Mouse (Mus musculus) heart, embryonic 11.5 days (tissue): ENCODE measurements around the gene Wdr1. TPM values are rescaled to one million over a fixed set of nuclear protein-coding genes. Genes with fewer than 3 reads are reported as not detected.
A peak's percentile ranks its signal among the peaks of the same experiment; 100 is the strongest.

Experiments
- ATAC-seq: fragments of 200-750 bp; cut with Nextera tagmentation; replicated peaks from 2 replicates; pipeline ENCODE4 v1.8.0; 2017; ENCODE audit warnings: moderate library complexity; ENCODE audit not compliant: insufficient number of reproducible peaks, low FRiP score, low TSS enrichment
- H3K27ac ChIP-seq: fragments of 300-500 bp; sonication (generic); 2 replicates; pipeline ENCODE4 v1.5.1; 2014; ENCODE audit warnings: mild to moderate bottlenecking, low read depth, low read length
- H3K27me3 ChIP-seq: fragments of 300-500 bp; sonication (generic); 2 replicates; pipeline ENCODE4 v1.6.1; 2014; ENCODE audit warnings: mild to moderate bottlenecking, low read length, mixed read lengths; ENCODE audit not compliant: control insufficient read depth, insufficient read depth
- H3K36me3 ChIP-seq: fragments of 300-500 bp; sonication (generic); 2 replicates; pipeline ENCODE4 v1.6.1; 2014; ENCODE audit warnings: mild to moderate bottlenecking, low read length, moderate library complexity, mixed read lengths; ENCODE audit not compliant: control insufficient read depth, insufficient read depth
- H3K4me1 ChIP-seq: fragments of 300-500 bp; sonication (generic); 2 replicates; pipeline ENCODE4 v1.6.1; 2014; ENCODE audit warnings: low read length; ENCODE audit not compliant: control insufficient read depth, insufficient read depth
- H3K4me2 ChIP-seq: fragments of 300-500 bp; sonication (generic); 2 replicates; pipeline ENCODE4 v1.6.1; 2014; ENCODE audit warnings: mild to moderate bottlenecking, moderate library complexity
- H3K4me3 ChIP-seq: fragments of 300-500 bp; sonication (generic); 2 replicates; pipeline ENCODE4 v1.5.1; 2014; ENCODE audit warnings: low read depth, low read length
- H3K9ac ChIP-seq: fragments of 300-500 bp; sonication (generic); 2 replicates; pipeline ENCODE4 v1.6.1; 2014; ENCODE audit warnings: mild to moderate bottlenecking, low read depth, low read length, moderate library complexity
- H3K9me3 ChIP-seq: fragments of 300-500 bp; sonication (generic); replicated peaks from 2 replicates; pipeline ENCODE4 v1.6.1; 2016; ENCODE audit warnings: low read length; ENCODE audit not compliant: control insufficient read depth
- WGBS: fragments of 180-500 bp; shearing (Covaris S2); extraction: QIAGEN DNeasy Blood & Tissue Kit; methylation state at CpG from one replicate; pipeline ENCODE4 v1.1.7; 2014; ENCODE audit not compliant: insufficient replicate concordance; 5-methylcytosine and 5-hydroxymethylcytosine counted together
- polyA plus RNA-seq: library from polyadenylated mRNA; unstranded; fragments of >200 nt; fragmentation: Nextera tagmentation; extraction: Ambion mirVana; gene quantifications from 2 replicates; pipeline ENCODE4 v1.2.1, GENCODE M21; 2014

Wdr1 gene
- polyA plus RNA-seq, 1 experiment from 2014 or later, result 244 TPM

DNA sequence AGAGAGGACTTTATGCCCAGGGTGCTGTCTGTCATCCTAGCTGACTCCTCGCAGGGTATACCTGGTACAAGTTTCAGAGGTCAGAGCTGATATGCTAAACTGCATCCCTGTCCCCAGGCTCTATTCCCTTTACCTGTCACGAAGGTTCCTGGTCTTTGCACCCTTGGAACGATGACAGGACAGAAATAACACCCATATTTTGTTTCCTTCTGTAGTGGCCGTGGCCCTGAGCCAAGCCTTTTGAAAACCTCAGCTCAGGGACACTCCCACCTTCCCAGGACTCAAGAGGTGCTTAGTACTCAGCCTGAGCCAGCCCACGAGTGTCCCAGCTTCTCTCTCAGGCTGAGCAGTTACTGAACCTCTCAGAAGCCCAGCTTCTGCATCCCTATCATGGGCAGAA, 64.5 kb downstream of the Wdr1 start:
- no peaks in the 10 kb centered on the region for H3K27me3 ChIP-seq
- WGBS, result 57% methylated on average over 5 of the region's 5 CpGs
- H3K9ac ChIP-seq, result no peak overlapping the region
- H3K4me2 ChIP-seq, result no peak overlapping the region
- H3K4me1 ChIP-seq, result no peaks in the 10 kb centered on the region
- no peak overlapping the region for H3K4me3 ChIP-seq
- H3K36me3 ChIP-seq, result no peaks in the 10 kb centered on the region
- H3K27ac ChIP-seq, result no peak overlapping the region
- no peaks in the 10 kb centered on the region for H3K9me3 ChIP-seq
- ATAC-seq, result no peak

DNA sequence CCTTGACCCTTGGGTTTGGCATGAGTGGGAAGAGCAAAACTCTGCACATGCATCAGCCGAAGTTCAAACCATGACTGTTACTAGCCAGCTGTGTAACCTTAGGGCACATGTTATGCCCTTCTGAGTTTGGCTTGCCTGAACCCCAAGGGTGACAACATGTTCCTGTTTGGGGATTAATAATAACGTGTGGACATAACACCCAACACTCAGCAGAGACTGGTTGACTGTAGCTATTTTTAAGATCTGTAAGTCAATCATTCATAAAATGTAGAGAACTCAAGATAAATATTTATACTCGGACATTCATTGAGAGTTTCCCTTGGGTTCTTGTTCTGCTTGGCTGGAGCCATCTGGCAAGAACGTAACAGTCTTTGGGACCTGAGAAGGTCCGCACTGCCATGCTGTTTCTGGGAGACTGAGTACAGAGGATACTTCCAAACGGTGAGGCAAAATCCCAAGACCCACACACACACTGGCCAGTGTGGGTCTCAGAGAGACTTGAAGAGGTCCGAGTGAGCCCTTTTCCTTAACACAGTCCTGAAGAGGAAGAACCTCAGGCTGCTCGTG, 66.4 kb downstream of the Wdr1 start:
- Histone ChIP-seq H3K9ac (no peak overlapping the region), H3K9me3 (no peaks in the 10 kb centered on the region), H3K36me3 (no peaks in the 10 kb centered on the region), H3K4me3 (no peak overlapping the region), H3K4me1 (no peaks in the 10 kb centered on the region), H3K27ac (no peak overlapping the region), H3K27me3 (0 out of 2 replicates have a peak, but pooled peaks cover 4% of the 10 kb centered on the region), H3K4me2 (no peak overlapping the region)
- no peak for ATAC-seq
- WGBS, result 74% methylated on average over 8 of the region's 8 CpGs

- H3K36me3 ChIP-seq, result no peaks in the 10 kb centered on the region
- no peak overlapping the region for H3K27ac ChIP-seq
- no peak overlapping the region for H3K4me2 ChIP-seq
- H3K4me3 ChIP-seq, result no peak overlapping the region
- no peak overlapping the region for H3K9ac ChIP-seq
- H3K27me3 ChIP-seq, result 0 out of 2 replicates have a peak, but pooled peaks cover 4% of the 10 kb centered on the region
- WGBS, result 88% methylated on average over 6 of the region's 6 CpGs
- peaks cover 5% of the 10 kb centered on the region for H3K4me1 ChIP-seq
- no peak for ATAC-seq
- H3K9me3 ChIP-seq, result no peaks in the 10 kb centered on the region
These were observed 69.1 kb downstream of the Wdr1 start for GRCm38 (mm10) chr5:38493890-38494289.

DNA sequence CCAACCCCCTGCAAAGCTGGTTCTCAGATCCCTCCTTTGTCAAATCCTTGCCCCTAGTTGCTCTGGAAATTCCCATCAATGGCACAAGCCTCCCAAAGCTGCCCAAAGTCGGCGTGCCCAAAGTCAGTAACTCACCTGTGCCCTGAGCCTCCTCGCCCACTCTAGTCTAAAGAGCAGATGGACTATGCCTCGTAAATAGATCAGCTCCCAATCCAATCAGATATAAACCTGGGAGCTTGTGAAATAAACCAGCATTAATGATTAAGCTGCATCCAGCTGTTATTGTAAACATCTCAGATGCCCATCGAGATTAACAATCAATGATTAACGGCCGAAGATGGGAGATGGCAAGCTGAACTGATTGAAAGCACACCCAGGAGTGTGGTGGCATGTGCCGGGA, 71.3 kb downstream of the Wdr1 start:
- peaks cover 8% of the 10 kb centered on the region for H3K4me1 ChIP-seq
- no peak for ATAC-seq
- WGBS, result 81% methylated on average over 8 of the region's 8 CpGs

DNA sequence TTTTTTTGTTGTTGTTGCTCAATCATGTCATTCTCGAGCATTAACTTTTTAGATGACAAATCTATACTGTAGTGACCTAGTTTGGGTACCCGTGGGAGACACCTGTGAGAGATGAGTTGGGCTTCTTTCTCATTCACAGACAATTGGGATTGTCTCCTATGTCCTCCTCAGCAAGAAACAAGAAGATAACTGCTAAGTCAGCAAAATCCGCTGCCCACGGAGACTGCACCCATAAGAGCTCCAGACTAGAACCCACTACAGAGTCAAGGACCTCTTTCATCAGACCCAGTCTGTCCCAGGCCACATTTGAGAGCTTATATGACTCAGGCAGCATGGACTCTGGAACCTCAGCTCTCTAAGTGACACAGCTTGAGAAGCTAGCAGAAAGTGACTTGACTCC, 73.3 kb downstream of the Wdr1 start:
- Histone ChIP-seq H3K27me3 (peaks cover 6% of the 10 kb centered on the region; the same call in 1 of the 2 replicates), H3K36me3 (no peaks in the 10 kb centered on the region), H3K27ac (no peak overlapping the region), H3K4me3 (no peak overlapping the region), H3K4me1 (peaks cover 8% of the 10 kb centered on the region), H3K9ac (no peak overlapping the region), H3K4me2 (no peak overlapping the region), H3K9me3 (no peaks in the 10 kb centered on the region)
- 87% methylated on average over 4 of the region's 4 CpGs for WGBS
- ATAC-seq, result no peak

More for the DNA sequence above, 71.3 kb downstream of the Wdr1 start:
- Histone ChIP-seq H3K27ac (no peak overlapping the region), H3K36me3 (no peaks in the 10 kb centered on the region), H3K4me2 (no peak overlapping the region), H3K27me3 (peaks cover 5% of the 10 kb centered on the region; the same call in 1 of the 2 replicates), H3K4me3 (no peak overlapping the region), H3K9me3 (no peaks in the 10 kb centered on the region), H3K9ac (no peak overlapping the region)

DNA sequence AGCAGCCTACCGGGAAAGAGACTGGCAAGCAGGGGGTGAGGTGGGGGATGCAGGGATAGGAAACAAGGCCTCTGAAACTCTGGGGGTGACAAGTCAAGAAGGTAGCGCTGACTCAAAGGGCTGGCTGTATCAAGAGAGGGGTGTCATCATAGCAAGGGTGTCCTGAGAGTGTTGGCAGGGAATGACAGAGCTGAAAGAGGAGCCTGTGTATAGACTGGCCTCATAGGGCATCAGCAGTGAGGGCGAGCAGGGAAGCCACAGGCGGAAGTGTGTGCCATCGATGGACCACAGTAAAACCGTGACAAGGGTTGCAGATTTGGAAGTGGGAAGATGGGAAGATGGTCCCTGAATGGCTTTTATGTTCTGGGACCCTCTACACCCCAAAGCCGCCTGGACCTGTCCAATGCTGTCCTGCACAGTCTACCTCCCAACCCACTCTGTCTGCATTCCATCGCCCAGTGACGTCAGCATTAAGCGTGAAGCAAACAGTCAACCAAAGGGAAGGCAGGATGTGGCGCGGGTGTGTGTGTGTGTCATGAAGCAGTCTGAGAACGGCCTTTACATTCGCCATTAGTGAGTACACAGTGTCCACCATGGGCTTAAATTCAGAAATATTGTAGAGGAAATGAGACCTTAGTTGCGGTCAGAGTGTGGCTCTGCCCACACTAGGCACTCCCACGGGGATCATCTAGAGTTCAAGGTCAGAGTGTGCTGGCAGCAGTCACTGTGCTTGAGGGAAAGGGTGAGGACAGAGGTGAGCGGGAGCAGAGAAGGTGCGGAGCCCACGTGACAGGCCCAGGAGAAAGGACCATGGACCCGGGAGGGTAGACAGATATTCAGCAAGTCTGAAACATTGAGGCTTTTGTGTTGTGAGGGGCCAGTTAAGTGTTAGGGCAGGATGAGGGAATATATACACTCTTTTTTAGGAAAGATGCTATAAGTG, 74.1 kb downstream of the Wdr1 start:
- Histone ChIP-seq H3K27me3 (peaks cover 6% of the 10 kb centered on the region; the same call in 1 of the 2 replicates), H3K9me3 (no peaks in the 10 kb centered on the region), H3K36me3 (no peaks in the 10 kb centered on the region), H3K9ac (no peak overlapping the region), H3K4me2 (peak overlapping the region; percentile 11; the same call in 1 of the 2 replicates), H3K4me1 (peaks cover 8% of the 10 kb centered on the region), H3K4me3 (no peak overlapping the region), H3K27ac (no peak overlapping the region)
- 68% methylated on average over 20 of the region's 20 CpGs for WGBS
- peak; percentile 57 for ATAC-seq

DNA sequence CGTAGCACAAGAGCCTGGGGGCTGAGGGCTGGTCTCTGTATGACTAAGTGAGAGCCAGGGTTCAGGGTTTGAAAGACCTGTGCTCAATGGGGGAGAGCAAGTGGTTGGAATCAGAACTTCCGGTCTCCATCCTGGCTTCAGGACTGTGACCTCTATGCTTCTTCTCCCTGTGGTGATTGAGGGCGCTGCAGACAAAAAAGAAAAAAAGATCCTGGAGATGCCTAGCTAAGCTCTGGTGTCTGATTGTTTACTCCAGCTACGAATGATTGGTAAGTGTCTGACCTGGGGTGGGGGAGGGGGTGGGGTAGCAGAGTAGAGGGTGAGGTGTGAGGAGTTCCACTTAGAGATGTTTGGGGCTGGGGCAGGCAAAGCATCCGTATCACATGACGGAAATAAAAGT, 75.0 kb downstream of the Wdr1 start:
- Histone ChIP-seq H3K4me3 (no peak overlapping the region), H3K27ac (no peak overlapping the region; the same call in 1 of the 2 replicates), H3K36me3 (no peaks in the 10 kb centered on the region), H3K4me1 (peaks cover 8% of the 10 kb centered on the region), H3K4me2 (no peak overlapping the region), H3K27me3 (peaks cover 10% of the 10 kb centered on the region), H3K9me3 (no peaks in the 10 kb centered on the region), H3K9ac (no peak overlapping the region)
- ATAC-seq, result no peak
- 45% methylated on average over 6 of the region's 6 CpGs for WGBS

GRCm38 (mm10) chr5:38487247-38487646, 75.8 kb downstream of the Wdr1 start:
- WGBS, result 73% methylated on average over 4 of the region's 4 CpGs
- H3K4me1 ChIP-seq, result peaks cover 8% of the 10 kb centered on the region
- H3K36me3 ChIP-seq, result no peaks in the 10 kb centered on the region
- H3K4me2 ChIP-seq, result no peak overlapping the region
- H3K9ac ChIP-seq, result no peak overlapping the region
- H3K27ac ChIP-seq, result no peak overlapping the region
- H3K27me3 ChIP-seq, result peaks cover 10% of the 10 kb centered on the region
- H3K4me3 ChIP-seq, result no peak overlapping the region
- H3K9me3 ChIP-seq, result no peaks in the 10 kb centered on the region
- no peak for ATAC-seq
